ENCODE assay signal across 8 mouse cellular contexts in the genomic region with DNA sequence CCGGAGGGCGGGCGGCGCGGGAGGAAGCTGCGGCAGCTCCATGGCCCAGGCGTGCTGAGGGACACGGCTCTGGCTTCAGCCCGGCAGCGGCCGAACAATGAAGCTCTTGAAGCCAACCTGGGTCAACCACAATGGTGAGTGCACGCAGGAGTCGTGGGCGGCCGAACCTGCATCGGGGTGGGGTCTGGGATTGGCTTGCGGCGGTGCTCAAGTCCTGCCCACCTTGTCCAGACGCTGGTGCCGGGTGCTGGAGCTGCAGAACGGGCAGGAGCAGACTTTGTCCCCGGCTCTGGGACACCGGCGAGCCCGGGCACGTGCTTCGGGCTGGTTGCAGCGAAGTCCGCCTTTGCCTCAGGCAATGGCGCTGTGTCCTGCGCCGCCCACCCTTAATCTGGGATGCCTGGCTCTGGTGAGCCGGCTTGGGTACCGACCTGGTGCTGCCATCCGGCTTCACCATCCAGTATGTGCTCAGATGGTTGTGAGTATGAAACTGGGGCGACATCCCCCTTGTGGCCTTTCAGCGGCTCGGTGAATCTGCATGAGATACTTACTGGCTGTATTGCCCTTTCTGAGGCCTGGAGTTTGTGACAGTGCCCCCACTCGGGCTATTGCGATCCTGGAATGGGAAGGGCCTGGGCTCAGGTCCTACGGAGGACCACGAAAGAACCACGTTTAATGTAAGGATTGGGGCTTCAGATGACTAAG. TPM values are rescaled to one million over a fixed set of nuclear protein-coding genes. Genes with fewer than 3 reads are reported as not detected.
DNase-seq lines count a peak whose midpoint lies in the region; ATAC-seq and TF ChIP-seq lines count a peak whose summit lies in the region.

No protein-coding gene starts in this region.

- H3K79me2 ChIP-seq in C2C12 (ENCODE audit: control insufficient read depth, insufficient read depth) (peaks cover 81% of the 10 kb centered on the region), myocyte (ENCODE audit: control insufficient read depth, insufficient read depth) (peaks cover 49% of the 10 kb centered on the region)

- DNase-seq in adrenal gland, postnatal 25 days: peak; percentile 37

- H3K4me2 ChIP-seq in heart, embryonic 12.5 days: peak overlapping the region; percentile 95
- H3K4me2 ChIP-seq in kidney, embryonic 16.5 days (replicated peaks; ENCODE audit: low read depth, low read length): peak overlapping the region; percentile 83
- peak overlapping the region; percentile 96 for H3K4me2 ChIP-seq in liver, embryonic 12.5 days
- peak overlapping the region; percentile 88 for H3K4me2 ChIP-seq in myocyte (ENCODE audit: low read depth)
- peak overlapping the region; percentile 81 for H3K4me2 ChIP-seq in stomach, embryonic 16.5 days (ENCODE audit: low read depth, low read length)

- ATAC-seq in heart, embryonic 12.5 days (ENCODE audit: insufficient number of reproducible peaks, low FRiP score): peak; percentile 20
- peak; percentile 60 for ATAC-seq in kidney, embryonic 16.5 days (ENCODE audit: low FRiP score, low TSS enrichment)
- peak; percentile 11 for ATAC-seq in liver, embryonic 12.5 days
- ATAC-seq in stomach, embryonic 16.5 days (ENCODE audit: insufficient read depth, low FRiP score): peak; percentile 11; the same call in 1 of the 2 replicates

- under 1% methylated on average over 43 of the region's 43 CpGs for WGBS in heart, embryonic 12.5 days
- WGBS in kidney, embryonic 16.5 days: under 1% methylated on average over 41 of the region's 43 CpGs
- WGBS in liver, embryonic 12.5 days (ENCODE audit: insufficient replicate concordance): 1% methylated on average over 35 of the region's 43 CpGs
- WGBS in stomach, embryonic 16.5 days: under 1% methylated on average over 39 of the region's 43 CpGs

- no peak for TF ChIP-seq POLR2A in embryonic fibroblast, embryonic 13.5 days (IDR thresholded peaks at IDR 0.05; ENCODE audit: low read depth, low read length)
- peak; percentile 16 for TF ChIP-seq POLR2A in myocyte (IDR thresholded peaks at IDR 0.05; ENCODE audit: insufficient read length, low read depth)

- H3K36me3 ChIP-seq in C2C12 (ENCODE audit: control insufficient read depth, insufficient read depth) (peaks cover 27% of the 10 kb centered on the region), myocyte (ENCODE audit: control insufficient read depth, insufficient read depth) (peaks cover 9% of the 10 kb centered on the region)
- peaks cover 21% of the 10 kb centered on the region for H3K36me3 ChIP-seq in heart, embryonic 12.5 days
- H3K36me3 ChIP-seq in kidney, embryonic 16.5 days (ENCODE audit: insufficient read depth, low read length): peaks cover 19% of the 10 kb centered on the region
- peaks cover 55% of the 10 kb centered on the region for H3K36me3 ChIP-seq in liver, embryonic 12.5 days
- H3K36me3 ChIP-seq in stomach, embryonic 16.5 days (ENCODE audit: control insufficient read depth, insufficient read depth, low read length): peaks cover 7% of the 10 kb centered on the region; the same call in 1 of the 2 replicates

- H3K9ac ChIP-seq in heart, embryonic 12.5 days: peak overlapping the region; percentile 94
- H3K9ac ChIP-seq in kidney, embryonic 16.5 days (replicated peaks; ENCODE audit: low read length): peak overlapping the region; percentile 87
- H3K9ac ChIP-seq in liver, embryonic 12.5 days: peak overlapping the region; percentile 92
- H3K9ac ChIP-seq in stomach, embryonic 16.5 days (ENCODE audit: low read length): peak overlapping the region; percentile 89

- peak; percentile 18 for TF ChIP-seq CTCF in C2C12 (IDR thresholded peaks at IDR 0.05; ENCODE audit: control insufficient read depth, insufficient read depth, insufficient read length)
- TF ChIP-seq CTCF in embryonic fibroblast, embryonic 13.5 days (IDR thresholded peaks at IDR 0.05; ENCODE audit: borderline replicate concordance, insufficient read depth, low read length): peak; percentile 12; the same call in 1 of the 2 replicates

- 0 out of 2 replicates have a peak, but pooled peaks cover 2% of the 10 kb centered on the region for H3K4me1 ChIP-seq in embryonic fibroblast, embryonic 13.5 days (ENCODE audit: control insufficient read depth, insufficient read depth, low read length)
- H3K4me1 ChIP-seq in heart, embryonic 12.5 days (replicated peaks): peaks cover 13% of the 10 kb centered on the region
- peaks cover 14% of the 10 kb centered on the region; the same call in 1 of the 2 replicates for H3K4me1 ChIP-seq in kidney, embryonic 16.5 days (ENCODE audit: insufficient read depth, low read length)
- H3K4me1 ChIP-seq in liver, embryonic 12.5 days: peaks cover 39% of the 10 kb centered on the region
- H3K4me1 ChIP-seq in stomach, embryonic 16.5 days (ENCODE audit: control insufficient read depth, insufficient read depth, low read length): peaks cover 4% of the 10 kb centered on the region

- H3K79me3 ChIP-seq in C2C12 (ENCODE audit: low read depth): peaks cover 56% of the 10 kb centered on the region

- H3K9me3 ChIP-seq in heart, embryonic 12.5 days (replicated peaks): no peaks in the 10 kb centered on the region
- H3K9me3 ChIP-seq in kidney, embryonic 16.5 days (ENCODE audit: low read length): no peaks in the 10 kb centered on the region
- H3K9me3 ChIP-seq in liver, embryonic 12.5 days (replicated peaks): no peaks in the 10 kb centered on the region
- H3K9me3 ChIP-seq in stomach, embryonic 16.5 days (replicated peaks; ENCODE audit: control insufficient read depth, low read length): no peaks in the 10 kb centered on the region

- peak overlapping the region; percentile 67 for H3K27ac ChIP-seq in embryonic fibroblast, embryonic 13.5 days (ENCODE audit: insufficient read depth, low read length)
- peak overlapping the region; percentile 84 for H3K27ac ChIP-seq in heart, embryonic 12.5 days (ENCODE audit: poor library complexity, severe bottlenecking)
- peak overlapping the region; percentile 97 for H3K27ac ChIP-seq in kidney, embryonic 16.5 days (ENCODE audit: low read length)
- peak overlapping the region; percentile 98 for H3K27ac ChIP-seq in liver, embryonic 12.5 days
- H3K27ac ChIP-seq in stomach, embryonic 16.5 days (ENCODE audit: low read length): peak overlapping the region; percentile 96

- H3K27me3 ChIP-seq in C2C12 (ENCODE audit: control insufficient read depth, insufficient read depth, insufficient read length) (no peaks in the 10 kb centered on the region), myocyte (ENCODE audit: control insufficient read depth, insufficient read depth, insufficient read length) (no peaks in the 10 kb centered on the region)
- no peaks in the 10 kb centered on the region for H3K27me3 ChIP-seq in heart, embryonic 12.5 days (replicated peaks)
- H3K27me3 ChIP-seq in kidney, embryonic 16.5 days (ENCODE audit: insufficient read depth, low read length): no peaks in the 10 kb centered on the region
- H3K27me3 ChIP-seq in liver, embryonic 12.5 days (replicated peaks): no peaks in the 10 kb centered on the region
- H3K27me3 ChIP-seq in stomach, embryonic 16.5 days (ENCODE audit: control insufficient read depth, insufficient read depth, low read length): no peaks in the 10 kb centered on the region

- H3ac ChIP-seq in C2C12 (ENCODE audit: control insufficient read depth, insufficient read length, low read depth) (peak overlapping the region; percentile 80), myocyte (ENCODE audit: control insufficient read depth, insufficient read length) (peak overlapping the region; percentile 59)

- H3K4me3 ChIP-seq in C2C12 (ENCODE audit: insufficient read depth, poor library complexity, severe bottlenecking): peak overlapping the region; percentile 82
- H3K4me3 ChIP-seq in embryonic fibroblast, embryonic 13.5 days (ENCODE audit: insufficient read depth, low read length): peak overlapping the region; percentile 78
- H3K4me3 ChIP-seq in heart, embryonic 12.5 days: peak overlapping the region; percentile 94
- peak overlapping the region; percentile 91 for H3K4me3 ChIP-seq in kidney, embryonic 16.5 days (ENCODE audit: low read length)
- peak overlapping the region; percentile 93 for H3K4me3 ChIP-seq in liver, embryonic 12.5 days
- peak overlapping the region; percentile 88 for H3K4me3 ChIP-seq in myocyte
- peak overlapping the region; percentile 79 for H3K4me3 ChIP-seq in stomach, embryonic 16.5 days (replicated peaks; ENCODE audit: low read length)

RNA-seq across cellular contexts. Expression of a gene that starts 0.7 kb away (rescaled TPM):
- polyA plus RNA-seq in C2C12 (2012; fragmentation: generic; extraction: Trizol): 43.8 TPM
- total RNA-seq in adrenal gland, postnatal 25 days (2021): 34.8 and 44.3 TPM in 2 replicates
- 48.8 and 59.8 TPM in 2 replicates for polyA plus RNA-seq in embryonic fibroblast, embryonic 13.5 days (2011; ENCODE audit: insufficient read length, low read depth, missing spikeins)
- polyA plus RNA-seq in heart, embryonic 12.5 days (2016; fragmentation: Nextera tagmentation; extraction: Ambion mirVana): 14.2 and 14.6 TPM in 2 replicates
- 9.1 and 9.9 TPM in 2 replicates for polyA plus RNA-seq in kidney, embryonic 16.5 days (2015; fragmentation: Nextera tagmentation; extraction: Ambion mirVana)
- 13.6 and 15.2 TPM in 2 replicates for polyA plus RNA-seq in liver, embryonic 12.5 days (2016; fragmentation: Nextera tagmentation; extraction: Ambion mirVana)
- 33.5 TPM for polyA plus RNA-seq in myocyte (2012; fragmentation: generic; extraction: Trizol)
- polyA plus RNA-seq in stomach, embryonic 16.5 days (2015; fragmentation: Nextera tagmentation; extraction: Ambion mirVana): 4.9 and 6.0 TPM in 2 replicates

RNA-seq across cellular contexts. Expression of a gene that starts 0.9 kb away (rescaled TPM):
- polyA plus RNA-seq in C2C12 (2012; fragmentation: generic; extraction: Trizol) (62.7 TPM), myocyte (2012; fragmentation: generic; extraction: Trizol) (42.8 TPM)
- 57.3 and 64.7 TPM in 2 replicates for total RNA-seq in adrenal gland, postnatal 25 days (2021)
- polyA plus RNA-seq in embryonic fibroblast, embryonic 13.5 days (2011; ENCODE audit: insufficient read length, low read depth, missing spikeins): 43.7 and 43.9 TPM in 2 replicates
- 87.2 and 89.1 TPM in 2 replicates for polyA plus RNA-seq in heart, embryonic 12.5 days (2016; fragmentation: Nextera tagmentation; extraction: Ambion mirVana)
- polyA plus RNA-seq in kidney, embryonic 16.5 days (2015; fragmentation: Nextera tagmentation; extraction: Ambion mirVana): 99.2 and 99.9 TPM in 2 replicates
- 96.1 and 99.3 TPM in 2 replicates for polyA plus RNA-seq in liver, embryonic 12.5 days (2016; fragmentation: Nextera tagmentation; extraction: Ambion mirVana)
- 88.9 and 94.7 TPM in 2 replicates for polyA plus RNA-seq in stomach, embryonic 16.5 days (2015; fragmentation: Nextera tagmentation; extraction: Ambion mirVana)

RNA-seq across cellular contexts. Expression of a gene that starts 41.2 kb away (rescaled TPM):
- polyA plus RNA-seq in C2C12 (2012; fragmentation: generic; extraction: Trizol): not detected
- total RNA-seq in adrenal gland, postnatal 25 days (2021): 3.8 and 4.6 TPM in 2 replicates
- 4.2 and 5.7 TPM in 2 replicates for polyA plus RNA-seq in embryonic fibroblast, embryonic 13.5 days (2011; ENCODE audit: insufficient read length, low read depth, missing spikeins)
- not detected in 2 replicates for polyA plus RNA-seq in heart, embryonic 12.5 days (2016; fragmentation: Nextera tagmentation; extraction: Ambion mirVana)
- not detected in 2 replicates for polyA plus RNA-seq in kidney, embryonic 16.5 days (2015; fragmentation: Nextera tagmentation; extraction: Ambion mirVana)
- polyA plus RNA-seq in liver, embryonic 12.5 days (2016; fragmentation: Nextera tagmentation; extraction: Ambion mirVana): not detected in 2 replicates
- polyA plus RNA-seq in myocyte (2012; fragmentation: generic; extraction: Trizol): 0.49 TPM
- polyA plus RNA-seq in stomach, embryonic 16.5 days (2015; fragmentation: Nextera tagmentation; extraction: Ambion mirVana): not detected in 2 replicates

RNA-seq across cellular contexts. Expression of a gene that starts 41.2 kb away (rescaled TPM):
- polyA plus RNA-seq in C2C12 (2012; fragmentation: generic; extraction: Trizol): 1.5 TPM
- 15.5 and 24.3 TPM in 2 replicates for total RNA-seq in adrenal gland, postnatal 25 days (2021)
- 7.9 and 11.7 TPM in 2 replicates for polyA plus RNA-seq in embryonic fibroblast, embryonic 13.5 days (2011; ENCODE audit: insufficient read length, low read depth, missing spikeins)
- 32.7 and 34.7 TPM in 2 replicates for polyA plus RNA-seq in heart, embryonic 12.5 days (2016; fragmentation: Nextera tagmentation; extraction: Ambion mirVana)
- 50.5 and 51.9 TPM in 2 replicates for polyA plus RNA-seq in kidney, embryonic 16.5 days (2015; fragmentation: Nextera tagmentation; extraction: Ambion mirVana)
- polyA plus RNA-seq in liver, embryonic 12.5 days (2016; fragmentation: Nextera tagmentation; extraction: Ambion mirVana): 32.3 and 32.8 TPM in 2 replicates
- 1.2 TPM for polyA plus RNA-seq in myocyte (2012; fragmentation: generic; extraction: Trizol)
- 47.8 and 49.1 TPM in 2 replicates for polyA plus RNA-seq in stomach, embryonic 16.5 days (2015; fragmentation: Nextera tagmentation; extraction: Ambion mirVana)

Comparison
In these comparisons a context has a peak if more than half of its experiments do, and no peak if none do; other contexts are left out.
1. Peak in every context shown above with its lines: DNase-seq, ATAC-seq, H3K4me3 ChIP-seq and H3K27ac ChIP-seq.